Mouse (Mus musculus): Measurements from ENCODE around the gene Kir3dl2.
"Not testable (repeated sequence)": the region's sequence is repeated elsewhere in the genome, so short reads cannot be mapped to it uniquely, and the experiment has no call there.

Gene Kir3dl2

GRCm38 (mm10) chrX:136543956-136544355, at the start of gene Kir3dl2:
Kir3dl2 (minus strand) TSS chrX:136544056.
- not testable (repeated sequence) for DNase-seq (ENCODE audit: extremely low read depth, low read depth)

GRCm38 (mm10) chrX:136590897-136591257, 47.0 kb upstream of the Kir3dl2 start:
- DNase-seq (ENCODE audit: extremely low read depth, low read depth) = no peak

- peak; percentile 72 for DNase-seq (ENCODE audit: extremely low read depth, low read depth)
Observed at GRCm38 (mm10) chrX:136590199-136590896, 46.5 kb upstream of the Kir3dl2 start, which contains the start of gene Tceal3. Tceal3 (plus strand) TSS chrX:136590842.

GRCm38 (mm10) chrX:136584617-136585016, 40.8 kb upstream of the Kir3dl2 start:
- no peak for DNase-seq (ENCODE audit: extremely low read depth, low read depth)

- peak; percentile 60 for DNase-seq (ENCODE audit: extremely low read depth, low read depth)
Observed at GRCm38 (mm10) chrX:136569094-136569493, 25.2 kb upstream of the Kir3dl2 start.

- DNase-seq (ENCODE audit: extremely low read depth, low read depth) = not testable (repeated sequence)
Observed at GRCm38 (mm10) chrX:136517699-136518098, 26.2 kb downstream of the Kir3dl2 start, which contains the start of gene Kir3dl1. Kir3dl1 (plus strand) TSS chrX:136517999.

Measured in MEL-GATA-1-ER (cell line).